In the genomic region with DNA sequence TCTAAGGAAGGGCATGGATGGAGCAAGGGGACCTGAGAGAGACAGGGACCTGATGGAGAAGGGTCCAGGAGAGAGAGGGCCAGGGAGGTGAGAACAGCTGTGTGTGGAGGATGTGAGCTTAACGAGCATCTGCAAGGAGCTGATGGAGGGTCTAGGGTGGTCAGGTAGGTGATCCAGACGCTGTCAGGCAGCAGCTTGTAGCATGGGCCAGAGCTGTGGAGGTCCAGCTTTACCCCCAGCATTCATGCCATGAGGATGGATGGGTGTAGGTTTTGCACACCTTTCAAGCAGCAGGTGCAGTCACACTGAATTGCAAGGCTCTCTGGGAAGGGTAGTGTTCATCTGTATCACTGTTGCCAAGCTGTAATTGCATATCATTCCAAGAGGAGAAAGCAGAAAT, we compare ENCODE assay signal across 29 mouse cellular contexts.
"Had no signal": no experiment of that assay in that cellular context is flagged by ENCODE, and none has a peak within 500 bp of the region (broad histone marks: within the 10 kb centered on the region; RNA-seq: fewer than 3 reads in every experiment).

No protein-coding gene starts in this region.

- ATAC-seq: liver, embryonic 12.5 days; liver, postnatal 0 days; lung, postnatal 0 days; midbrain, embryonic 13.5 days; midbrain, embryonic 15.5 days; midbrain, embryonic 16.5 days had no signal

- H3K4me3 ChIP-seq: limb, embryonic 10.5 days; limb, embryonic 12.5 days; limb, embryonic 13.5 days; limb, embryonic 15.5 days; liver, embryonic 12.5 days; liver, embryonic 13.5 days; liver, embryonic 15.5 days; lung, embryonic 15.5 days; megakaryocyte, embryonic 14.5 days; midbrain, embryonic 10.5 days; midbrain, embryonic 12.5 days; midbrain, embryonic 13.5 days; midbrain, embryonic 15.5 days; neural tube, embryonic 12.5 days had no signal

- H3K4me2 ChIP-seq: limb, embryonic 12.5 days; limb, embryonic 13.5 days; limb, embryonic 15.5 days; liver, embryonic 11.5 days; liver, embryonic 12.5 days; liver, embryonic 13.5 days; liver, embryonic 15.5 days; lung, embryonic 14.5 days; lung, embryonic 15.5 days; midbrain, embryonic 11.5 days; midbrain, embryonic 12.5 days; midbrain, embryonic 13.5 days; midbrain, embryonic 15.5 days; neural tube, embryonic 12.5 days had no signal

- DNase-seq: left cerebral cortex, postnatal 4 days; liver; liver, embryonic 13.5 days; liver, postnatal 0 days; lung, adult 18-20 months; lung, adult 2 months; lung, embryonic 14.5 days; lung, postnatal 10 days; lung, postnatal 14 days; lung, postnatal 36 days; lung, postnatal 4 days; midbrain, embryonic 14.5 days had no signal

- H3K27me3 ChIP-seq: limb, embryonic 12.5 days; limb, embryonic 13.5 days; limb, embryonic 15.5 days; liver, embryonic 12.5 days; liver, embryonic 13.5 days; liver, embryonic 15.5 days; lung, embryonic 15.5 days; megakaryocyte, embryonic 14.5 days; midbrain, embryonic 12.5 days; midbrain, embryonic 13.5 days; midbrain, embryonic 15.5 days; neural tube, embryonic 12.5 days had no signal
